Mouse (Mus musculus): ENCODE measurements around the gene Rho.
A peak's percentile ranks its signal among the peaks of the same experiment; 100 is the strongest.

The Rho gene

GRCm38 (mm10) chr6:115931639-115932038 is at the start of gene Rho:
Rho (plus strand) TSS chr6:115931748.
- no peak for DNase-seq

- DNase-seq = no peak
Observed at GRCm38 (mm10) chr6:115884018-115884417, 47.5 kb upstream of the Rho start.

- DNase-seq = no peak
Observed at GRCm38 (mm10) chr6:115886894-115887293, 44.7 kb upstream of the Rho start.

DNA sequence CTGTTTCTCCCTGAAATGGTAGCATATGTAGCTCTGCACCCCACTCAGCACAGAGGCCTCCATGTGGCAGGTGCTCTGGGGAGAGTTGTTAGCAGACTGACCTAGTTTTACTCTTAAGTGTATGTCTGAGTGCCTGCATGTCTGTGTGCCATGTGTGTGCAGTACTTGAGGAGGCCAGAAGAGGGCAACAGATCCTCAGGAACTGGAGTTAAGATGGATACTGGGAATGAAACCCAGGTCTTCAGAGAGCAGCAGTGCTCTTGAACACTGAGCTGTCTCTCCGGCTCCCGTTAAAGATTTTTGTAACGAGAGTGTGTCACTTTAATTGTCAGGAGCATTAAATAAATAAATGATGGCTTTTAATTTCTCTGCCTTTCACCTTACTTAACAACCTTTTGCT is 43.3 kb upstream of the Rho start:
- DNase-seq = no peak

GRCm38 (mm10) chr6:115890601-115891000 is 40.9 kb upstream of the Rho start:
- no peak for DNase-seq

GRCm38 (mm10) chr6:115891061-115891460 is 40.5 kb upstream of the Rho start:
- no peak for DNase-seq

GRCm38 (mm10) chr6:115891497-115892061 is 40.0 kb upstream of the Rho start:
- DNase-seq = peak; percentile 70

DNA sequence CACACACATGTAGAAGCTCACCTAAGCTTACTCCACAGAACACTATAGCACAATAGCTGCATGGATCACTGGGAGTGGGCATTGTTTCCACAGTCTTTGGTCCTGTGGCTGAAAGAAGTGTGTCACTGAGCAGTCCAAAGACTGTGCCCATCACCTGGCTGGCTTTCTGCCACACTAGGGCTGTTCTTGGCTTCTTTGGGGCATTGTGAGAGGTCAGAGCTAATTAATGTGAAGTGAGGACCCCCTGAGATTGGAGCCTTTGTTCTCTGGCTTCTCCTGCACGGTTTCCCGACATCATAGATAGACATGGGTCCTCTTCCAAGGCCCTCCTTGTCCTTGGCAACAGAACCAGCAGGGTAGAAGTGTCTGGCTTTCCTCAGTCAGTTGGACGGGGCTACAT is 39.2 kb upstream of the Rho start:
- no peak for DNase-seq

- no peak for DNase-seq
Observed at GRCm38 (mm10) chr6:115896346-115896745, 35.2 kb upstream of the Rho start.

GRCm38 (mm10) chr6:115897117-115897516 is 34.4 kb upstream of the Rho start:
- DNase-seq = peak; percentile 42

DNA sequence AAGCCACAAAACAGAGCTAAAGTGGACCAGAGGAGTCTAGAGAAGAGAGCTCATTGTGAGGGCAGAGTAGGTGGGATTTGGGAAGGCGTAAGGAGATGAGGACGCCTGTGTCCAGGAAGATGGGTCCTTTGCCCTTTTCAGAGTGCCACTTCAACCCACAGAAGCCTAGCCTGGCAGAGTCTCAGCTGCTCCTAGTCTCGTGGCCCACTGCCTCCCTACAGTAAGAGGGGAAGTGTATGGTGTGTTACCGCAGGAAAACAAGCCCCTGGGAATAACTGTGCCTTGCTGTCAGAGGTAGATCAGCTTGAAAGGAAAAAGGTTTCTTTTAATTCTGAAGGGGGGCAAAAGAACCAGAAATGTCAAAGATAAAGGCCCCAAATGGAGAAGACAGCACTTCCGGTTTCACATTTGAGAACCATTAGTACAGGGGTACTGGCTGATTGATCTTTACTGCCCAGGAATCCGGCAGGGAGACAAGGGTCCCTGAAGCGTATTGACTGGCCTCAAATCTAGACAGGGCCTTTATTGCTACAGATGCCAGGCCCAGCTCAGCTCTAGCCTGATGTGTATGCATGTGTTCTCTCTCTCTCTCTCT is 33.5 kb upstream of the Rho start:
- no peak for DNase-seq

DNA sequence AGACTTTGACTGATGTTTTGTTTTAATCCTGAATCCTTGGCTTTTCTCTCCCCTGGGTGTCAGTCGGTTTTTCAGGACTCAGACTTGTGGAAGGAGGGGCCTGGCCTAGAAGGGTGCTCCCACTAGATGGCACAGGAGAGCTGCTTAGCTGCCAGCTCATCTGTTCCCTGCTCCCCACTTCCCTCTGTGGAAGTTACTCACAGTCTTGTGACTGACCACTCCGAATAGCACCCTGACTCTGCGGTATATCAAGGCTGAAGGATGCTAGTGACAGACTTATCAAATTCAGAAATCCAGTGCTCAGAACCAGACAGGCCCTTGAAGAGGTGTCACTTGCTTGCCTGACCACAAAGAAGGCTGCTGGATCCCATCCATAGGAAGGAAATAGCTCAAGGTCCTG is 30.5 kb upstream of the Rho start:
- peak; percentile 88 for DNase-seq

DNA sequence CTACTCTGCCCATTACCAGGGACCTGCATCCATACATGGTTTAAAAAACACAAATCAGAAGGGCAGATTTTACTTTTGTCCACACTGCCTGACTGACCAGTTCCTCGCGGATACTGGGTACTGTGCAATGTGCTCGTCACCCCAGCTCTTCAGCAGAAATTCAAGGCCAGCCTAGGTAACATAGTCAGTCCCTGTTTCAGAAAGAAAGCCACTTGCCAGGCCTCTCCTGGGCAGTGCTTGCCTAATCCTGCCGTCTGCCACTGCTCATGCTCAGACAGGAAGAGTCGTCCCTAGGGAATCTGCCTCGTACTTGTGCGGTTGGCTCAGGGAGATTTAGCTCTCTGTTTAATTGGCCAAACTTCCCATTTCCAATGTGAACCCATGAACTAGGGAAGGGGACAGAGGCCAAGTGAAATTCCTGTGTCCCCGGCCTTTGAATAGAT is 30.0 kb upstream of the Rho start:
- DNase-seq = no peak

DNA sequence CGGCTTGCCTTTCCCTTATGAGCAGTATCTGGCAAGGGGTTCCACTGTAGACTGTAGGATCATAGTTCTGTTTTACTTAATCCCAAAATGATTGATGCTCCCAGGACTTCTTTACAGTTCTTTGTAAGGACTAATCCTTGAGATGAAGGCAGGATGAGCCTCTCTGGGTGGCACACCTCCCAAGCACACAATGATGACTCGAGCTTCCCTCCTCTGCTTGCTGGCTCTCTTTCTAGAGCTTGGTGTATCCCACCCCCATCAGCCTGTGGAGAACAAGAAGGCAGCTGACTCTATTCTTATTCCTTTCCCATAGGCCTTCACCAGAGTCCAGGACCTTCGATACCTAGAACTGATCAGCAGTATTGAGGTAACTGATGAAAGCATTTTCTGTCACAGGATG is 29.0 kb upstream of the Rho start:
- DNase-seq = no peak

- no peak for DNase-seq
Observed at GRCm38 (mm10) chr6:115905568-115905967, 26.0 kb upstream of the Rho start.

DNA sequence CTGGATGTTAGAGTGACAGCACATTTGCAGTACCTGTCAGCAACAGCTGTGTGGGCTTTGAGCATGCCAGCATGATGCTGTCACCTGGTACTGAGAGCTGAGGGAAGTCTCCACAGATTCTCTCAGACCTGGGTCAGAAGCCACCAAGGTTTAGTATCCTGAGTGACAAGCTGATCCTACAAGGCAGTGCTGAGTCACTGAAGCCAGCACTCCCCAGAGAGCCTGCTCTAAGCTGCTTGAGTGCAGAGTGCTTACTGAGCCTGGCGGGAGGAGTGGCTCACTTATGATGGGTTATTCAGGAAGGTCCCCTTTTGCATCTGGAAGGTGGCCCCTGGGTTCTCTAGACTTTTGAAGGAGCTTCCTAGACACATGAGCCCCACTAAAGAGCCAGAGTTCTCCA is 25.1 kb upstream of the Rho start:
- no peak for DNase-seq

DNA sequence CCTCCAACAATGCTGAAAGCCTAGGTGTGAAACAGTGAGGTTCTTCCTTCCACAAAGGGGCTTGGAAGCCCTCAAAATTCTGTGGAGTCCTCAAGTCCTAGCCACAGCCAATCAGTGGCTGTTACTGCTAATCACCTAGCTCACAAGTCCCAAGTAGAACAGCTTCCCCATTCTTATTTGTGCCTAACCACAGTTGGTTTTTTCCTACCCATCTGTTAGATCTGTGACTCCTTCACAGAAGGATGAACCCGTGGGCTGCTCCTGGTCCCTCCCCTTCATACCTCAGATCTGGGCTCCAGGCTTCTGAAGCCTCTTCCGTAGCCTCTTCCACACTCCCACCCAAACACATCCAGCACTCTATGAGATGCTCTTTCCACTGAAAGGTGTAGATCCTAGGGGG is 24.7 kb upstream of the Rho start:
- no peak for DNase-seq

DNA sequence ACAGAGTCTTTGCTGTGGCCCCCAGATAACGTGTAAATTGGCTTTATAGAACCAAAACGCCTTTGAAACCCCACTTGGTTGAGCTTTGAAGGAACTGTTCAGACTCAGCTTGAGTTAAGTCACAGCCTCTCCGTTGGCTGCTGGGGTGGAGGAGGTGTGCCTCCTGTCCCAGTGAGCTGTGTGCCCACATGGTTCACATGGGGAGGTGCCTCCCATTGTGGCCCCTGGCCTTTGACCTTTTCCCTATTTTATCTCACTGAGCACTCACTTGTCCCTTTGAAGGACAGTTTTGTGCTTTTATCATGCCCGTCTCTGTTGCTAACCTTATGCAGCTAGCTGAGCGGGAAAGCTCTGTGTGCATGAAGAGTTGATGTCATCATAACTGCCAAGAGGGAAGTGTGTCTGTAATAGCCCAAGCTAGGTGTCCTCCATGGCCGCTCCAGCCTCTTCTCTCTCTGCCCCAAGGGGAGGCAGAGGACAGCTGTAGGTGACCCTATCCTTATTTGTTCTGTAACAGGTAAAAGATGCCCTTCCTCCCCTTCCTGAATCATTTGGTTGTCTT is 23.0 kb upstream of the Rho start:
- no peak for DNase-seq

DNA sequence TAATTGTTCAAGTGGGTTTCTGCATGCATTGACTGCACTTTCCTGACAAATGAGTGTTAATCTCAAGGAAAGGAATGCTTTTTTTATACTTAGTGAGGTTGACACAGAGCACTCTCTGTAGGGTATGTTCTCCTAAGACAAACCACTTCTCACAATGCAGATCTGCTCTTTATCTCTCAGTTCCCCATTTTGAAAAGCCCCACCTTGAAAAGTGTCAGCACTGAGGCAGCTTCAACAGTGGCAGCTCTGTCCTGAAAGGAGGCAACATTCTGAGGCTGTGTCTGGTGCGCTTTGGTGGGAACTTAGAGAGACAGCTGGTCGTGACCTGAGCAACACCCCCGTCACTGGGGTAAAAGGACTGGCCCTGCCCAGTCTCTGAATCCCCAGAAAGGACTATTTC is 22.5 kb upstream of the Rho start:
- DNase-seq = no peak

DNA sequence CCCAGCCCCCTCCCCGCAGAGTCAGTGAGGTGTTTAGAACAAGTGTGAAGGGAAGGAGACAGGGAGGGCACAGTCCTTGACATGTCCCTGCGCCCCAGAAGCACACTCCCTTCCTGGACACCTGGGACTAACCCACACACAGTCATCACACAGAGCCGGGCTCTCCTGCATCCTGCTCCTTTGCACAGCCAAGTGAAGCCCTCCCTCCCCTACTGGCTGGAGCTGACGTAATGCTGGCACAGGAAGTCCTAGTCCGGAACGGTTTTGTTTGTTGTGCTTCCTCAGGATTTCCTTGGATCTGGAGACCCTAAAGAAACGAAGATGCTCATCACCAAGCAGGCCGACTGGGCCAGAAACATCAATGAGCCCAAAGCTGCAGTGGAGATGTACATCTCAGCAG is 21.6 kb upstream of the Rho start:
- DNase-seq = peak; percentile 72

DNA sequence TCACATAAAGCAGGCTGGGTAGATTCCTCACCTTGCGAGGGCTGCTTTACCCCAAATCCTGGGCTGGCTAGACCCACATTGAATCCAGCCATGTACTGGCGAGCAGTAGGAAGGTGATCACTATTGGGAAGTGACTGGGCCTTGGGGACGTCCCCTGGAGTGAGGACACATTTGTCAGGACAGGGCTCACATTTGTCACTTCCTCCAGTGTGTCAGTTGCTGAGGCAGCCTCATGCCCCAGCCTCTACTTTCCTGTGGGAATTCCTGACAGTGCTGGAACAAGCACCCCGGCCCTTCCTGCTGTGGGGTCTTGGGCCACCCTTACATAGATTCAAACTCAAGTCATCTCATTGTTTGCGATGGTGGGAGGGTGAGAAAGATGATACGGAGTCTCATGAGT is 19.8 kb upstream of the Rho start:
- DNase-seq = no peak

DNA sequence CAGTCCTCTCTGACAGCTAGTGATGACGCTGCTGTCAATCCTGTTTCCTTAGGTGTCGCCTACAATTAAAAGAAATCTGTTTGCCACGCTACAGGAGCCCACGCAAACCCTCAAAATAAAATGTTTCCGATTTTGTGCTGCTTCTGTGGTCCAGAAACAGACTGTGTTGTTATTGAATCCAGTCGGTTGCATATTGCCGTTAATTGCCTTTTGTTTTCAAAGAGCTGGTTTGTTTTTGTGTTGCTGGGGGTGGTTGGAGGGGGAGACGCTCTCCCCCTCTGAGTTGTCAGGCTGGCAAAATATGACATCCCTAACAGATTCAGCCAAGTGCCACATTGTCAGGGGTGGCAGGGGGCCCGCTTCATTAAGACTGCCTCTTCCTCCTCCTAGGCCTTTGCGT is 18.1 kb upstream of the Rho start:
- DNase-seq = no peak

DNA sequence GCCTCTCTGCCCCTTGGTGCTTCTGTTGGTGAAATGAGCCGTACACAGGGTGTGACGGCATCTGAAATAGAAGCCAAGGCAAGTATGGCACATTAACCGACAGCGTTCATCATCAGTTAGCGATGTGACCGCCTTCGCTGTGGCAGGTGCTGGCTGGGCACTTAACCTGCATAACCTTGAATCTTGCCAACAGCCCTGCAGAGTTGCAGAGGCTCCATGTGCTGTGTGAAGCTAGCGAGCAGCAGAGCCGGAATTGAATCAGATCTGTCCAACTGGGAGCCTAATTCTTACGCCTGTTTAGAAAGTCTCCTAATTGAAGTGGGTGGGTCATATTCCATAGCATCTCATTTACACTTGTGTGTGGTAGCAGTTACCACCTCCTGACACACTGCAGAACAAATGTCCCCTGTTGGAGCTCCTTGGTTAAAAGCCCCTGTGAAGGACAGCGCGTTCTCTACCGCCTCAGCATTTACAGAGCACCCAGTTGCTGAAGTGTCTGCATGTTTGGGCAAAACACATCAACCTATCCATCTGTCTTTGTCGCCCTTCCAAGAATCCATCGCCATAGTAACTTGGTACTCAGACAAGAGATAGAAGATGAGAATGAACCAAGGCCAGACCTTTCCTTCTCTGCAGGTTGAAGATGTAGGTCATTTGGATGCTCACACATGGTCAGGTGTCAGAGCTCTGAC is 16.9 kb upstream of the Rho start:
- no peak for DNase-seq

Measured in lung, postnatal 14 days (tissue).